Mouse (Mus musculus) lung, postnatal 0 days (tissue): ENCODE data around the gene Phospho1. TPM values are rescaled to one million over a fixed set of nuclear protein-coding genes. Genes with fewer than 3 reads are reported as not detected.

Experiments used
- ATAC-seq: fragments of 200-750 bp; cut with Nextera tagmentation; 2 replicates; pipeline ENCODE4 v1.8.0; 2017; ENCODE audit warnings: moderate library complexity
- DNase-seq: peaks from one replicate; pipeline ENCODE4 v3.0.0-alpha.2; 2016; ENCODE audit warnings: low spot score
- H3K27ac ChIP-seq: fragments of 300-500 bp; sonication (generic); 2 replicates; pipeline ENCODE4 v1.5.1; 2014; ENCODE audit warnings: antibody characterized with exemption, mild to moderate bottlenecking, low read length, mixed read lengths
- H3K27me3 ChIP-seq: fragments of 300-500 bp; sonication (generic); replicated peaks from 2 replicates; pipeline ENCODE4 v1.6.1; 2014; ENCODE audit warnings: low read length, mixed read lengths; ENCODE audit not compliant: insufficient read depth
- H3K36me3 ChIP-seq: fragments of 300-500 bp; sonication (generic); 2 replicates; pipeline ENCODE4 v1.6.1; 2014; ENCODE audit warnings: low read length, mixed read lengths; ENCODE audit not compliant: insufficient read depth
- H3K4me1 ChIP-seq: fragments of 300-500 bp; sonication (generic); 2 replicates; pipeline ENCODE4 v1.6.1; 2014; ENCODE audit warnings: antibody characterized with exemption, low read depth, low read length, mixed read lengths; ENCODE audit not compliant: insufficient read depth
- H3K4me2 ChIP-seq: fragments of 300-500 bp; sonication (generic); replicated peaks from 2 replicates; pipeline ENCODE4 v1.6.1; 2014; ENCODE audit warnings: low read depth, mild to moderate bottlenecking, low read length, moderate library complexity, mixed read lengths
- H3K4me3 ChIP-seq: fragments of 300-500 bp; sonication (generic); 2 replicates; pipeline ENCODE4 v1.5.1; 2014; ENCODE audit warnings: low read depth, low read length
- H3K9ac ChIP-seq: fragments of 300-500 bp; sonication (generic); replicated peaks from 2 replicates; pipeline ENCODE4 v1.6.1; 2014; ENCODE audit warnings: low read depth, mild to moderate bottlenecking
- H3K9me3 ChIP-seq: fragments of 300-500 bp; sonication (generic); 2 replicates; pipeline ENCODE4 v1.6.1; 2016; ENCODE audit warnings: low read length, mixed read lengths
- CTCF ChIP-seq: IDR thresholded peaks from 2 replicates; pipeline ENCODE4 v1.5.1; 2016; ENCODE audit warnings: antibody characterized with exemption, mild to moderate bottlenecking
- EP300 ChIP-seq: IDR thresholded peaks from 2 replicates; pipeline ENCODE4 v1.6.1; 2016; ENCODE audit warnings: antibody characterized with exemption, mild to moderate bottlenecking, control low read depth
- WGBS: fragments of 180-500 bp; shearing (Covaris S2); extraction: QIAGEN DNeasy Blood & Tissue Kit; methylation state at CpG from one replicate; pipeline ENCODE4 v1.1.7; 2014; 5-methylcytosine and 5-hydroxymethylcytosine counted together
- polyA plus RNA-seq: library from polyadenylated mRNA; unstranded; fragments of >200 nt; fragmentation: Nextera tagmentation; extraction: Ambion mirVana; gene quantifications from 2 replicates; pipeline ENCODE4 v1.2.1, GENCODE M21; 2015

The Phospho1 gene
- polyA plus RNA-seq, 1 experiment from 2014 or later = 1.6 TPM

GRCm38 (mm10) chr11:95783457-95783856, 40.8 kb upstream of the Phospho1 start:
- no peak for DNase-seq
- Histone ChIP-seq H3K27ac (no peak overlapping the region), H3K36me3 (no peaks in the 10 kb centered on the region), H3K4me3 (no peak overlapping the region), H3K4me1 (peaks cover 2% of the 10 kb centered on the region; the same call in 1 of the 2 replicates), H3K9ac (no peak overlapping the region), H3K27me3 (no peaks in the 10 kb centered on the region), H3K4me2 (no peak overlapping the region), H3K9me3 (no peaks in the 10 kb centered on the region)
- no peak for ATAC-seq
- TF ChIP-seq CTCF (no peak), EP300 (no peak)
- 85% methylated on average over 4 of the region's 4 CpGs for WGBS

- no peaks in the 10 kb centered on the region for H3K9me3 ChIP-seq
- no peak overlapping the region for H3K27ac ChIP-seq
- no peak overlapping the region for H3K9ac ChIP-seq
- DNase-seq (no peak), ATAC-seq (no peak)
- no peaks in the 10 kb centered on the region; the same call in 1 of the 2 replicates for H3K4me1 ChIP-seq
- H3K4me3 ChIP-seq = no peak overlapping the region
- H3K36me3 ChIP-seq = no peaks in the 10 kb centered on the region
- WGBS = 82% methylated on average over 9 of the region's 9 CpGs
- H3K4me2 ChIP-seq = no peak overlapping the region
- TF ChIP-seq CTCF = no peak
- no peak for TF ChIP-seq EP300
- H3K27me3 ChIP-seq = no peaks in the 10 kb centered on the region
These were observed 40.3 kb upstream of the Phospho1 start for GRCm38 (mm10) chr11:95783958-95784357.

GRCm38 (mm10) chr11:95785675-95786074, 38.6 kb upstream of the Phospho1 start:
- no peaks in the 10 kb centered on the region for H3K27me3 ChIP-seq
- H3K9me3 ChIP-seq = no peaks in the 10 kb centered on the region
- DNase-seq (no peak), ATAC-seq (no peak)
- H3K4me2 ChIP-seq = no peak overlapping the region
- no peaks in the 10 kb centered on the region; the same call in 1 of the 2 replicates for H3K4me1 ChIP-seq
- WGBS = 92% methylated on average over 4 of the region's 4 CpGs
- H3K27ac ChIP-seq = no peak overlapping the region
- no peak overlapping the region for H3K4me3 ChIP-seq
- no peak for TF ChIP-seq EP300
- peak; percentile 58 for TF ChIP-seq CTCF
- no peak overlapping the region for H3K9ac ChIP-seq
- H3K36me3 ChIP-seq = no peaks in the 10 kb centered on the region

GRCm38 (mm10) chr11:95786511-95786910, 37.8 kb upstream of the Phospho1 start:
- ATAC-seq (no peak), DNase-seq (no peak)
- Histone ChIP-seq H3K9me3 (no peaks in the 10 kb centered on the region), H3K4me2 (no peak overlapping the region), H3K27ac (no peak overlapping the region), H3K4me1 (no peaks in the 10 kb centered on the region; the same call in 1 of the 2 replicates), H3K36me3 (no peaks in the 10 kb centered on the region), H3K27me3 (no peaks in the 10 kb centered on the region), H3K9ac (no peak overlapping the region), H3K4me3 (no peak overlapping the region)
- 86% methylated on average over 6 of the region's 6 CpGs for WGBS
- no peak for TF ChIP-seq EP300
- TF ChIP-seq CTCF = no peak

GRCm38 (mm10) chr11:95789451-95789891, 34.8 kb upstream of the Phospho1 start:
- Histone ChIP-seq H3K9me3 (no peaks in the 10 kb centered on the region), H3K4me3 (no peak overlapping the region), H3K27ac (peak overlapping the region; percentile 38; the same call in 1 of the 2 replicates), H3K36me3 (no peaks in the 10 kb centered on the region), H3K27me3 (no peaks in the 10 kb centered on the region), H3K9ac (no peak overlapping the region), H3K4me2 (no peak overlapping the region), H3K4me1 (no peaks in the 10 kb centered on the region; the same call in 1 of the 2 replicates)
- WGBS = 47% methylated on average over 8 of the region's 8 CpGs
- TF ChIP-seq EP300 (peak; percentile 45; the same call in 1 of the 2 replicates), CTCF (no peak)
- peak; percentile 85 for ATAC-seq
- peak; percentile 73 for DNase-seq

- 83% methylated on average over 13 of the region's 13 CpGs for WGBS
- no peaks in the 10 kb centered on the region for H3K36me3 ChIP-seq
- no peak for ATAC-seq
These were observed 32.5 kb upstream of the Phospho1 start for GRCm38 (mm10) chr11:95791787-95792186.

More at GRCm38 (mm10) chr11:95791787-95792186, 32.5 kb upstream of the Phospho1 start:
- Histone ChIP-seq H3K9me3 (no peaks in the 10 kb centered on the region), H3K4me3 (no peak overlapping the region), H3K27ac (no peak overlapping the region), H3K4me1 (peaks cover 7% of the 10 kb centered on the region; the same call in 1 of the 2 replicates), H3K4me2 (no peak overlapping the region), H3K27me3 (no peaks in the 10 kb centered on the region), H3K9ac (no peak overlapping the region)
- TF ChIP-seq EP300 (no peak), CTCF (no peak)
- no peak for DNase-seq
